Mouse (Mus musculus): Measurements from ENCODE around the gene Gm10273. TPM values are rescaled to one million over a fixed set of nuclear protein-coding genes. Genes with fewer than 3 reads are reported as not detected.
"Not testable (repeated sequence)": the region's sequence is repeated elsewhere in the genome, so short reads cannot be mapped to it uniquely, and the experiment has no call there.

Gene Gm10273
- total RNA-seq (2012; rRNA removed), result 17.6 and 28.6 TPM in 2 replicates
- 100 to 1,000 TPM in 1 of 2 experiments, 10 to 100 TPM in 1; 16.6 to 132 TPM for polyA plus RNA-seq (2012; ENCODE audit: insufficient read depth in 1 of 2, insufficient read length in 2 of 2, low read depth in 1 of 2, low replicate concordance in 2 of 2, missing spikeins in 1 of 2)

- not testable (repeated sequence) for H3K27me3 ChIP-seq (ENCODE audit: control insufficient read depth in 1 of 2, insufficient read depth in 2 of 2, low read length in 2 of 2); H3K79me2 ChIP-seq (ENCODE audit: control insufficient read depth, insufficient read depth, low read length, poor library complexity); DNase-seq (ENCODE audit: low read depth, low spot score); H3K4me3 ChIP-seq (ENCODE audit: control insufficient read depth in 1 of 2, insufficient read depth in 1 of 2, low read depth in 2 of 2, low read length in 2 of 2); H3K9ac ChIP-seq (ENCODE audit: control insufficient read depth, low read depth, low read length, poor library complexity, severe bottlenecking); H3K27ac ChIP-seq (ENCODE audit: control insufficient read depth, low read depth, low read length); H3K9me3 ChIP-seq (replicated peaks; ENCODE audit: insufficient read depth, low read length)
- Histone ChIP-seq H3K4me1 (ENCODE audit: control insufficient read depth in 1 of 2, insufficient read depth in 2 of 2, low read length in 2 of 2) (peaks cover 8 to 17% of the 10 kb centered on the region in 2 experiments), H3K36me3 (ENCODE audit: control insufficient read depth in 1 of 2, insufficient read depth in 2 of 2, low read length in 2 of 2) (peaks cover 0 to 14% of the 10 kb centered on the region in 2 experiments; a peak in 2 of 4 replicates)
These were observed at the start of gene Gm10273 for GRCm38 (mm10) chr10:59395461-59395860. Gene Gm10273 (plus strand): TSS chr10:59395632.

GRCm38 (mm10) chr10:59346560-59346959 is 48.9 kb upstream of the Gm10273 start:
- no peaks in the 10 kb centered on the region for H3K9me3 ChIP-seq (replicated peaks; ENCODE audit: insufficient read depth, low read length)
- H3K27me3 ChIP-seq (ENCODE audit: control insufficient read depth in 1 of 2, insufficient read depth in 2 of 2, low read length in 2 of 2), result no peaks in the 10 kb centered on the region
- peak overlapping the region; percentile 31; the same call in 1 of the 2 replicates for H3K27ac ChIP-seq (ENCODE audit: control insufficient read depth, low read depth, low read length)
- peak; percentile 26 for DNase-seq (ENCODE audit: low read depth, low spot score)
- no peaks in the 10 kb centered on the region for H3K79me2 ChIP-seq (ENCODE audit: control insufficient read depth, insufficient read depth, low read length, poor library complexity)
- H3K36me3 ChIP-seq (ENCODE audit: control insufficient read depth in 1 of 2, insufficient read depth in 2 of 2, low read length in 2 of 2), result peaks cover 31 to 38% of the 10 kb centered on the region in 2 experiments
- H3K4me1 ChIP-seq (ENCODE audit: control insufficient read depth in 1 of 2, insufficient read depth in 2 of 2, low read length in 2 of 2), result peaks cover 23 to 38% of the 10 kb centered on the region in 2 experiments
- no peak overlapping the region for H3K4me3 ChIP-seq (ENCODE audit: control insufficient read depth in 1 of 2, insufficient read depth in 1 of 2, low read depth in 2 of 2, low read length in 2 of 2)
- H3K9ac ChIP-seq (ENCODE audit: control insufficient read depth, low read depth, low read length, poor library complexity, severe bottlenecking), result no peak overlapping the region
- TF ChIP-seq ETS1 (IDR thresholded peaks at IDR 0.05; ENCODE audit: low read depth, low read length), result peak; percentile 41; the same call in 1 of the 2 replicates
- no peak for TF ChIP-seq MAX (IDR thresholded peaks at IDR 0.05; ENCODE audit: low read length)
- TF ChIP-seq GATA1 (IDR thresholded peaks at IDR 0.05; ENCODE audit: low read depth, low read length), result peak; percentile 61

DNA sequence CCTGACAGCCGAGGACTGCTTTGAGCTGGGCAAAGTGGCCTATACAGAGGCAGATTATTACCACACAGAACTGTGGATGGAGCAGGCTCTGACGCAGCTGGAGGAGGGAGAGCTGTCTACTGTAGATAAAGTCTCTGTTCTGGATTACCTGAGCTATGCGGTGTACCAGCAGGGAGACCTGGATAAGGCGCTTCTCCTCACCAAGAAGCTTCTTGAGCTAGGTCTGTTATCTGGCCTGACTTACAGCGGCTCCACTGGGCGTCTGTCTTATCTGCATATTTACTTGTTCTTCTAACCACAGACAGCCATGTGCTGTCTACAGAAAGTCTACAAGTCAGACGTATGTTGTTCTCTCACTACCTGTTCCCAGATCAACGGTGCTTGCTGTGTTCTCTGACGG is 47.2 kb upstream of the Gm10273 start:
- peaks cover 23 to 38% of the 10 kb centered on the region in 2 experiments for H3K4me1 ChIP-seq (ENCODE audit: control insufficient read depth in 1 of 2, insufficient read depth in 2 of 2, low read length in 2 of 2)
- no peak overlapping the region for H3K9ac ChIP-seq (ENCODE audit: control insufficient read depth, low read depth, low read length, poor library complexity, severe bottlenecking)
- peak; percentile 97 for TF ChIP-seq MYC (IDR thresholded peaks at IDR 0.05; ENCODE audit: low read depth, low read length)
- TF ChIP-seq MAFK (IDR thresholded peaks at IDR 0.05; ENCODE audit: borderline replicate concordance, low read depth, low read length), result peak; percentile 76; the same call in 1 of the 2 replicates
- peak; percentile 97 for TF ChIP-seq MXI1 (IDR thresholded peaks at IDR 0.05; ENCODE audit: low read depth, low read length)
- peak; percentile 97 for TF ChIP-seq TCF12 (IDR thresholded peaks at IDR 0.05; ENCODE audit: low read depth, low read length)
- TF ChIP-seq SIN3A (IDR thresholded peaks at IDR 0.05; ENCODE audit: low read length), result peak; percentile 96
- peak; percentile 72; the same call in 1 of the 2 replicates for TF ChIP-seq BHLHE40 (IDR thresholded peaks at IDR 0.05; ENCODE audit: borderline replicate concordance, low read depth, low read length)
- TF ChIP-seq MAX (IDR thresholded peaks at IDR 0.05; ENCODE audit: low read length), result peak; percentile 93
- peak; percentile 99 for TF ChIP-seq ETS1 (IDR thresholded peaks at IDR 0.05; ENCODE audit: low read depth, low read length)
- peak; percentile 85 for TF ChIP-seq RCOR1 (IDR thresholded peaks at IDR 0.05; ENCODE audit: low read depth, low read length)
- TF ChIP-seq GATA1 (IDR thresholded peaks at IDR 0.05; ENCODE audit: low read depth, low read length), result peak; percentile 99
- 0 out of 2 replicates have a peak, but pooled peaks have one; percentile 5 for TF ChIP-seq HCFC1 (IDR thresholded peaks at IDR 0.05; ENCODE audit: low read depth, low read length)
- peak; percentile 42; the same call in 1 of the 2 replicates for TF ChIP-seq TBP (IDR thresholded peaks at IDR 0.05; ENCODE audit: low read depth, low read length)
- TF ChIP-seq GABPA (IDR thresholded peaks at IDR 0.05; ENCODE audit: low read depth, low read length), result no peak
- TF ChIP-seq MYB (IDR thresholded peaks at IDR 0.05; ENCODE audit: low read depth, low read length), result no peak; the same call in 1 of the 2 replicates
- no peak for TF ChIP-seq E2F4 (IDR thresholded peaks at IDR 0.05; ENCODE audit: borderline replicate concordance, low read depth, low read length)
- peak; percentile 97 for TF ChIP-seq EP300 (IDR thresholded peaks at IDR 0.05; ENCODE audit: low read depth in 1 of 2, low read length in 2 of 2)
- TF ChIP-seq POLR2AphosphoS2 (IDR thresholded peaks at IDR 0.05; ENCODE audit: low read length), result no peak
- TF ChIP-seq NRF1 (IDR thresholded peaks at IDR 0.05; ENCODE audit: insufficient read depth, low read depth, low read length, poor library complexity, severe bottlenecking), result no peak
- no peak for TF ChIP-seq JUND (IDR thresholded peaks at IDR 0.05; ENCODE audit: low read depth, low read length)
- TF ChIP-seq TAL1 (IDR thresholded peaks at IDR 0.05; ENCODE audit: low read length), result peak; percentile 99
- H3K4me3 ChIP-seq (ENCODE audit: control insufficient read depth in 1 of 2, insufficient read depth in 1 of 2, low read depth in 2 of 2, low read length in 2 of 2), result no peak overlapping the region
- peaks cover 34 to 38% of the 10 kb centered on the region in 2 experiments for H3K36me3 ChIP-seq (ENCODE audit: control insufficient read depth in 1 of 2, insufficient read depth in 2 of 2, low read length in 2 of 2)
- DNase-seq (ENCODE audit: low read depth, low spot score), result peak; percentile 95
- no peaks in the 10 kb centered on the region for H3K79me2 ChIP-seq (ENCODE audit: control insufficient read depth, insufficient read depth, low read length, poor library complexity)
- H3K27ac ChIP-seq (ENCODE audit: control insufficient read depth, low read depth, low read length), result peak overlapping the region; percentile 90
- no peaks in the 10 kb centered on the region for H3K9me3 ChIP-seq (replicated peaks; ENCODE audit: insufficient read depth, low read length)
- H3K27me3 ChIP-seq (ENCODE audit: control insufficient read depth in 1 of 2, insufficient read depth in 2 of 2, low read length in 2 of 2), result no peaks in the 10 kb centered on the region

Data from MEL (cell line).